Mouse (Mus musculus) ZHBTc4 (cell line): ENCODE results near the gene Mgrn1.

ENCODE experiments used
- DNase-seq: peaks from one replicate; pipeline ENCODE4 v3.0.0-alpha.2; 2011; ENCODE audit warnings: low read depth, low spot score

Mgrn1 gene

DNA sequence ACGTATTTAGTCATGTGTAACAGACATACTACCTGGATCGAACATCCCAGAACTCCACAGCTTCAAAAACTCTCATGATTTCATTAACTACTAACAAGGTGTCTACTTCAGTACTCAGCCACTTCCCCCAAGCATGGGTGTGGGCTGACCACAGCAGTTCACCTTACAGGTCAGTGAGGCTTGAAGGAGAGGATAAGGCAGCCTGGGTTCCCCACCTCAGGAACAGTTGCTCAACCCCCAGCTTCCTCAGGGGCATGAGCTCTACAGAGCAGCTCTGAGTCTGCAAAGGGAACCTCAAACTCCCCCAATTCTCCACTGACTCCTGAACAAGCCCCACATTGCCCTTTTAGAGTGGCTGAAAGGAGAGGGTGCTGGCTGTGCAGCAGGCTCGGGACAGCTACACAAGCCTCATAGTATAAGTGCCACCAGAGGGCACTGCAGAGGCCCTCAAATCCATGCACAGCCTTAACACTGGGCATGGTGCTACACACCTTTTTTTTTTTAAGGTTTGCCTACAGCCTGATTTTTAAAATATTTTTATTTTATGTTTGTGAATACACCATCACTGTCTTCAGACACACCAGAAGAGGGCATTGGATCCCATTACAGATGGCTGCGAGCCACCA, 93.8 kb downstream of the Mgrn1 start:
- DNase-seq, result peak; percentile 58

DNA sequence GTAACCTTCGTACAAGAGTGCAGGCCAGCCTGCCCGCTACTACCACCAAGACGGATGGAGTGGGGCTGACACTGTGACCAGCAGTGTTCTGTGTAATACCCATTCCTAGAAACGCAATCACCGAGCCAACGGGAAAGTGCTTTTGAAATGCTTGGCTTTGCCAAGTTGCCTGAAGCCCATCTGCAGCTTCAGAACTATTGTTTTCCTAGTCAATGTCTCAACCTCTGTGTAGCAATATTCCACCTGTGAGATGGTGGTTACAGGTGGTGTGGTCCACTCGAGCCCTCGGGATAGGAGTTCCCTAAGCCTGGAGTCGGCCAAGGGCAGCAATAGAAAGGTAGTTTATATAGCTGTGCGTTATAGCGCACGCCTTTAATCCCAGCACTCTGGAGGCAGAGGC, 98.7 kb downstream of the Mgrn1 start:
- no peak for DNase-seq
